Mouse (Mus musculus) gastrocnemius, adult 2 months (tissue): Measurements from ENCODE around the gene Cacna1a. TPM values are rescaled to one million over a fixed set of nuclear protein-coding genes. Genes with fewer than 3 reads are reported as not detected.

Experiments used
- DNase-seq: peaks from one replicate; pipeline ENCODE4 v3.0.0; 2022
- H3K27ac ChIP-seq: fragments of 200-600 bp; 2 replicates; pipeline ENCODE4 v1.8.1; 2022; ENCODE audit warnings: mild to moderate bottlenecking
- H3K4me3 ChIP-seq: fragments of 200-600 bp; 2 replicates; pipeline ENCODE4 v1.8.1; 2022; ENCODE audit warnings: mild to moderate bottlenecking, moderate library complexity
- CTCF ChIP-seq: fragments of 200-600 bp; IDR thresholded peaks from 2 replicates; pipeline ENCODE4 v1.8.1; 2022; ENCODE audit warnings: antibody characterized with exemption, mild to moderate bottlenecking, moderate library complexity
- intact Hi-C: fragments of 180-260 bp; cut with DNase I; formaldehyde crosslinking; loops from one replicate; pipeline ENCODE4 v1.15.1; 2025
- total RNA-seq, 2 experiments: library from RNA; stranded (reverse); gene quantifications; 2 replicates each; pipeline ENCODE4 v1.2.3; 2021

Gene Cacna1a
- total RNA-seq, 2 experiments from 2014 or later: 4.7 to 6.1 TPM

DNA sequence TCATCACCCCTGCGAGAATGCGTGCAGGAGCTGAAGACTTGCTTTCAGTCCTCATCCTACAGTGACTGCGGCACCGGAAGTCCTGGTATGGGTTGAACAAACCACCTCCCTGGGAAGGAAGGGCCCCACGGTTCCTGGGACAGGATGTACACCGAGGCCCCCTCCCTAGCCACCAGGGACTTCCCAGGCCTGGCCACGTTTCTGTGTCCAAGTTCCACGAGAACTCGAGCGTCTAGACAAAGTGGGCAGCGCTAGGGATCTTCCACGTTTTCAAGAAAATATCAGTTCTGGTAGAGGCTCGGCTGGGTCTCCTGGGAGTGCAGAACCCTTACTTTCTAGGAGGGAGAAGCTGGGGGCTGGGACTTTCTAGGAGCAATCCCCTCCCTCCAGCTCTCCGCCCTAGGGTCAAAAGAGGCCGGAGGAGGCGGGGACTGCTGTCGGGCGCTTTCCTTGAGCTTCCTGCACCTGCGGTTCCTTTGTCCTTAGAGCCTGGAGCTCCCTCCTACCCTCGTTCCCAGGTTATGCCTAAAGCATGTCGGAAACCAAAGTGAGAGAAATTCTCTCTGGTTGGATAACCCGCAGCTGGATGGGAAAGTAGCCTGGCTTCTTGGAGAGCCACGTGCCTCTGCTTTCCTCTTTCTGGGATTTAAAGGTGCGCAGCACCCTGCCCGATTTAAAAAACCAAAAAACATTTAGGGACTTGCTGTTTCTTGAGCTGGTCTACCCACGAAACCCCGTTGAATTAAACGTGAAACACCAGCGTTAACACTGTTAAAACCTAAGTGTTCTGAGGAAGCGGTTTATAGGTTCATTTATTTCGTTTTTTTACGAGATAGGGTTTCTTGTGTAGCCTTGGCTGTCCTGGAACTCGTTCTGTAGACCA, 271.9 kb downstream of the Cacna1a start:
- peak overlapping the region; percentile 98 for H3K27ac ChIP-seq
- intact Hi-C loops: loop anchor here (10.0 kb wide), 1 partner anchor 315 kb away; the partner anchor contains the start of gene Junb
- peak overlapping the region; percentile 85 for H3K4me3 ChIP-seq
- DNase-seq: peak; percentile 64
- no peak for TF ChIP-seq CTCF

DNA sequence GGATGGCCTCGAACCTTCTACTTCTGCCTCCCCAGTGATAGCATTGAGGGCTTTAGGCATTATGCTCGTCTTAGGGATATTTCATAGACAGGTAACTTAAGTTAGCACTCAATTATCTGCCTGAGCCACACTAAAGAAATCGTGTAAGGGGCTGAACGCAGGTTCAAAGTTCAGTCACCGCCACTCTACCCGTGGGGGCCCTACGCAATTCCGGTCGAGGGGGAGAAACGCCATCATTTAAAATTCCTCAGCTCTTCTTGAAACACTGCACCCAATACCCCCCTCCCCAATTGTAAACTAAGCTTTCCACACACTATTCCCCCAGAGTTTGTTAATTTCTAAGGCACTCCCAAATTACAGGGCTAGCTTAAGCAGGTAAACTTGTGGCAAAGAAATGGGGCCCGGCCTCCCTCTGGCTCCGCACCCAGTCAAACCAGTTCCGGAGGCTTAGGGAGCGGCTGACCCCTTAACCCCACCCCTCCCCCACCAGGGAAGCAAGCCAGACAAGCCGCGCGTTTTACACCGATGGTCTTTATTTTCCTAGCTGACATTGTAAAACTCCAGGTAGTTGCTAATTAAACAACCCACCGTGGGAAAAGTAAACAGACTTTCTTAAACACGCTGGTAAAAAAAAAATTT, 272.7 kb downstream of the Cacna1a start:
- peak overlapping the region; percentile 85 for H3K4me3 ChIP-seq
- no peak for TF ChIP-seq CTCF
- peak overlapping the region; percentile 98 for H3K27ac ChIP-seq
- DNase-seq: peak; percentile 77
- intact Hi-C loops: loop anchor here (10.0 kb wide), 1 partner anchor 314 kb away; the partner anchor contains the start of gene Junb

- intact Hi-C loops: loop anchor here (10.0 kb wide), 1 partner anchor 313 kb away; the partner anchor contains the start of gene Junb
- peak overlapping the region; percentile 85 for H3K4me3 ChIP-seq
Observed at GRCm38 (mm10) chr8:84661458-84661871, 273.2 kb downstream of the Cacna1a start.

DNA sequence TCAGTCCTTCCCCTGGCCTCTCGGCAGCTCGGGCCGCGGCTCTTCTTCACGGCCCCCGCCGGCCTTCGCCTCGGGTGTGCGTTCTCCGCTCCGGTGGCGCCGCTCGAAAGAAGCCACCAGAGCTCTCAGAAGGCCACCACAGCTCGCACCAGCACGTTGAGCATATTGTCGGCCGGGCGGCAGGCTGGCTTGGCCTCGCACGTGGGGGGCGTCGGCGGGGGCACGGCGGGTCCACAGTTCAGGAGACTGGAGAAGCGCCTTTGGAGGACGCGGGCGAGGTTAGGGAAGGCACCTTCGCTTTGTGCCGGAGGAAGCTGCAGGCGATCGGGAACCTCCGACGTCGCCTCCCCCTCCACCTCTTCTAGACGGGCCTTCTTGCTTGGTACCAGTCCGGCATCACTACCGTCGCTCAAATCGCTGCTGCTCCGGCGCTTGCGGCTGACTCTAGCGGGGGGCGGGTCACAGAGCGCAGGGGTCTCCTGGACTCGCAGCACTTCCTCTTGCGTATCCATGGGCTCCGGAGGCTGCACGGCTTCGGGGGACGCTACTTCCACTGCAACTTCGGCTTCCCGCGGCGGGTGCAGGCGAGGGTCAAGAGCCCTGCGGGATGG, 273.8 kb downstream of the Cacna1a start:
- Histone ChIP-seq H3K4me3 (peak overlapping the region; percentile 85), H3K27ac (peak overlapping the region; percentile 98)
- no peak for TF ChIP-seq CTCF
- peak; percentile 65 for DNase-seq
- intact Hi-C loops: loop anchor here (10.0 kb wide), 1 partner anchor 313 kb away; the partner anchor contains the start of gene Junb

More at GRCm38 (mm10) chr8:84661458-84661871, 273.2 kb downstream of the Cacna1a start:
- TF ChIP-seq CTCF: no peak
- peak; percentile 95 for DNase-seq
- peak overlapping the region; percentile 98 for H3K27ac ChIP-seq

DNA sequence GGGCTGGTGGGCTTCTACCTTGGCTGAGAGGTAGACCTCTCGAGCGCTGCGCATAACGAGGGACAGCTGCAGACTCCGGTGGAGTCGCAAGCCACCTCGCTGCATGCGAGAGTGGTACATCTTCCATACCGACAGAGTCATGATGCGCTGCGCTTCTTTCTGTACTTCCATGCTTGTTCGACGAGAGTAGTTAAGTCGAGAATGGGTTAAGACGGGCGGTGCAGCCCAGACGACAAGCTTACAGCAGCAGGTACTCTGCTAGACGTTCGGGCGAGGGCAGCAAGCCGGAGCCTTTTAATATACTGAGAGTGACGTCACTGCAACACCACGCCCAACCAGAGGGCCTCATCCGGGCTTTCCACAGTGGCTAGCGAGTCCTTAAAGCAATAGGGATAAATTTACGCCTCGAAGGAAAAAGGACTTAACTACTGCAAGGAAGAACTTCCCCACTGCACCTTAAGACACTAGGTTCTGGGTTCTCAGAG, 274.4 kb downstream of the Cacna1a start, which contains the start of gene Ier2:
Gene Ier2 (minus strand): TSS at position 272 of the 485 bp plus-strand sequence.
- intact Hi-C loops: loop anchor here (10.0 kb wide), 1 partner anchor 312 kb away; the partner anchor contains the start of gene Junb
- Histone ChIP-seq H3K4me3 (peak within 1 kb of the TSS; percentile 85), H3K27ac (peak within 1 kb of the TSS; percentile 98)
- DNase-seq: peak; percentile 95
- no peak; the same call in 1 of the 2 replicates for TF ChIP-seq CTCF

DNA sequence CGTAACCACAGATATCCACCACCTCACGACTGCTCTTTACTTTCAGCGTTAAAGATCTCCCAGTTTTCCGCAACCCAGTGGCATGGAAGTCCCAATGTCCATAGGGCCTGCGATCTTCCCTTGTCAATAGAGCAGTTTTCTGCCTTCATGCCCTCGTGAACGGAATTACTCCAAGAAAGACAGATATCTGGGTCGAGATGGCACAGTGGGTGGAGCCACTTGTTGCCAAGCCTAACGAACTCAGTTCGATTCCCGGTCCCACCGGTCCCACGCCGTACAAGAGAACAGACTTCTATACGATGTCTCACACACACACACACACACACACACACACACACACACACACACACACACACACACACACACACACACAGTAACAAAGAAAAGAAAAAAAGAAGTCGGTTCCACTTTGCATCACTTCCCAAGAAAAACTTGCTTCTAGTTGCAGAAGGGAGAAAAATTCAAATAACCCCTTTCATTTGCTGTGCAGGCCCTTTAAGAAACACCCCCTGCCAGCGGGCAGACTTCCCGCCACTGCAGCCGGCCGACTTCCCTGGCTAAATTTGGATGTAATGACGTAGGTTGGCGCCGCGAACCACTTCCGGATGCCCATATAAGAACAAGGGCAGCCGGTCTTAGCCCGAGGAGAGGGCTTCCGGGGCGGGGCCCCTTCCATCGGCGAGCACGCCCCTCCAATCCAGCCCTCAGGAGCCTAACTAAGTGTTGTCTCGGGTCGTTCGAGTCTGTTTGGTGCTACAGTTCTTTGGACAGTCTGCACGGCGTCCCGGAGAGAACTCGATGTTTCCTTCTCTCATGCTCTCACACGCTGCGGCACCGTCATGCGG, 275.5 kb downstream of the Cacna1a start:
- DNase-seq: peak; percentile 99
- intact Hi-C loops: loop anchor here (2.0 to 10.0 kb wide), 2 partner anchors 27 to 311 kb away; partner anchors contain the start of gene Junb
- H3K27ac ChIP-seq: peak overlapping the region; percentile 98
- H3K4me3 ChIP-seq: peak overlapping the region; percentile 85
- TF ChIP-seq CTCF: no peak

- intact Hi-C loops: loop anchor here (2.0 to 10.0 kb wide), 2 partner anchors 26 to 310 kb away; partner anchors contain the start of gene Junb
- peak; percentile 87 for DNase-seq
- TF ChIP-seq CTCF: peak; percentile 56
- Histone ChIP-seq H3K27ac (peak overlapping the region; percentile 98), H3K4me3 (peak overlapping the region; percentile 85)
Observed at GRCm38 (mm10) chr8:84664566-84665384, 276.5 kb downstream of the Cacna1a start.

GRCm38 (mm10) chr8:84665385-84665893, 277.2 kb downstream of the Cacna1a start:
- no peak for DNase-seq
- TF ChIP-seq CTCF: no peak
- H3K4me3 ChIP-seq: peak overlapping the region; percentile 85
- H3K27ac ChIP-seq: peak overlapping the region; percentile 98
- intact Hi-C loops: loop anchor here (2.0 to 10.0 kb wide), 2 partner anchors 25 to 309 kb away; partner anchors contain the start of gene Junb

- Histone ChIP-seq H3K4me3 (no peak overlapping the region), H3K27ac (no peak overlapping the region)
- TF ChIP-seq CTCF: no peak
- DNase-seq: no peak
- intact Hi-C loops: loop anchor here (10.0 kb wide), 1 partner anchor 307 kb away; the partner anchor contains the start of gene Junb
Observed at GRCm38 (mm10) chr8:84668081-84668480, 279.8 kb downstream of the Cacna1a start.
